Mouse (Mus musculus) NIH3T3 (cell line): ENCODE results near the gene Cyp4f14.

Experiments used
- DNase-seq: peaks from one replicate; pipeline ENCODE4 v3.0.0-alpha.2; 2012; ENCODE audit warnings: low read depth

Cyp4f14 gene

GRCm38 (mm10) chr17:32917131-32917530 lies at the start of gene Cyp4f14:
Gene Cyp4f14, minus strand, starts transcription at chr17:32917342.
- DNase-seq: peak; percentile 31

DNA sequence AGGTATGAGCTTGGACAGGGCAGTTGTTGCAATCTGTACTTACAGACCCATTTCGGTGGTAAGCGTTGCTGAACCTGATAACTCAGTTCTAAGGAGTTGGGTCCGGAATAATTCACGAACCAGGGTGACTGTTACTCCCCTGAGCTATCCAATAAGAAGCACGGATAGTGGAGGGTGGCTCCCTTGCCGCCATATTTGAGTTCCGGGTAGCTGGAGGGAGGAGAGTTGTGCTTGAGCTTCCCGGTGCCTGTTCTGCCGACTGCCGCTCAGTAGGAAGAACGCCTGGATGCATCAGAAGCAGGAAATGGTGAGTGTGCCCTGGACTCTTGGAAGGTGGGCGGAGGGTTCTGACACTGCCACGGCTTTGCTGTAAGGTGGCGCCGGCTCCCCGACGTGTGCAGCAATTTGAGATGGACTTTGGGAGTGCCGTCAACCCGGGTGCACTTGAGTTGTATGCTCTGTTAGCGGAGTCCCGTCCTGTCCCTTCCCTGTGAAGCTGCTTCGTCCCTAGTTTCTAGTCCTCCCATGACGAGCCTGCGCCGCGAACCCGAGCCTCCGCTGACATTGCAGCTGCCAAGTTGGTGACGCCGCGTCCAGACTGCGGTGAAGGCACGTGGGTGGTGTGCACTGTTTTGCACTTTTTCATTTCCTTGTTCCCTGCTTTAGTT lies 48.6 kb upstream of the Cyp4f14 start, which contains the start of gene Zfp472:
Zfp472 (plus strand) TSS at position 192 of the 668 bp plus-strand sequence.
- peak; percentile 95 for DNase-seq

DNA sequence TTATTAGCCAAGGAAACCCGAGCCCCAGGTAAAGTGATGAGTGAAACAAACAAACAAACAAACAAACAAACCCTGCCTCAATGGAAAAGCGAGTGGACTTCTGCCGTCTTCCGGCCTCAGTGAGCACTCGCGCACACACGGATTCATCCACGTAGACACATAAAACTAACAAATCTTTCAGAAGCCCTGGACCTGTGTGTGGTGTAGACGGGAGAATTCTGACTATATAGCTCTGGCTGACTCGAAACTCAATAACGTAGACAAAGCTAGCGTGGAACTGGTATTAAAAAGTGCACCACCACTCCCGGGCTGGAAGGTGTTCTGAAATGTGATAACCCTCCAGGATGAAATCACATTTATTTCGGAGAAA lies 48.1 kb upstream of the Cyp4f14 start:
- DNase-seq: no peak

GRCm38 (mm10) chr17:32951441-32951840 lies 34.3 kb upstream of the Cyp4f14 start:
- DNase-seq: peak; percentile 87

DNA sequence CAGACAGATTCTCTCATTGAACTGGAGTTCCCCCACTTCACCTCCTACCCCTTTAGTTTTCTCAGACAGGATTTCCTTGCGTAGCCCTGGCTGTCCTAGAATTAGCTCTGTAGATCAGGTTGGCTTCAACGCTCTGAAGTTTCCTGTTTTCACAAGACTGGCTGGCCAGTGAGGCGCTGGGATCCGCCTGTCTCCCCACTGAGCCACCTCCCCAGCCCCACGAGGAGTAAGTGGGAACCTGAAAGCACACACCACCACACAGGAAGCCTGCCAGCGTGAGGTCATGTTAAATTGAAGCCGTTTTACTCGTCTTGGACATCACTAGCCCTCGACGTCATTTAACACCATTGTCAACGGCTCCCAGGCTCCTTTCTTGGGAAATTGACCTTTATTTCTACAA lies 33.9 kb upstream of the Cyp4f14 start:
- no peak for DNase-seq

- no peak for DNase-seq
Measured at GRCm38 (mm10) chr17:32950136-32950535, 33.0 kb upstream of the Cyp4f14 start.

GRCm38 (mm10) chr17:32947215-32947914 lies 30.2 kb upstream of the Cyp4f14 start, which contains the start of gene Cyp4f13:
Gene Cyp4f13, minus strand, starts transcription at chr17:32947402.
- DNase-seq: peak; percentile 99

DNA sequence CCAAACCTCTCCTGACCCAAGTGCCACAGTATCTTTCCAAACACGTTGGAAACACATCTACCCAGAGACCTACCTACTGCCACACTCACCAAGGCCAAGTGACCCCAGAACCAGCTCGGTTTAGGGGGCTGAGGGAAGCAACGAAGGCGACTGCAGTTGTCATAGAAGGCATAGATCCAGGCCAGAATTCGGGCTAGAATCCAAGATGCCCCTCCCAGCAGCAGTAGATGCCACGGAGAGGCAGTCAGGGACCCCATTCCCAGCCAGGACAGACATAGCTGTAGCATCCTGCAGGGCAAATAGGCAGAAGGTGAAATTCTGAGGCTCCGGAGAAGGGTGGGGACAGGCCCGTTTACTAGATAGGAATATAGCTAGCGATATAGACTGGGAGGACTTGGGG lies 29.6 kb upstream of the Cyp4f14 start:
- DNase-seq: peak; percentile 14

GRCm38 (mm10) chr17:32944402-32945035 lies 27.4 kb upstream of the Cyp4f14 start:
- peak; percentile 21 for DNase-seq

DNA sequence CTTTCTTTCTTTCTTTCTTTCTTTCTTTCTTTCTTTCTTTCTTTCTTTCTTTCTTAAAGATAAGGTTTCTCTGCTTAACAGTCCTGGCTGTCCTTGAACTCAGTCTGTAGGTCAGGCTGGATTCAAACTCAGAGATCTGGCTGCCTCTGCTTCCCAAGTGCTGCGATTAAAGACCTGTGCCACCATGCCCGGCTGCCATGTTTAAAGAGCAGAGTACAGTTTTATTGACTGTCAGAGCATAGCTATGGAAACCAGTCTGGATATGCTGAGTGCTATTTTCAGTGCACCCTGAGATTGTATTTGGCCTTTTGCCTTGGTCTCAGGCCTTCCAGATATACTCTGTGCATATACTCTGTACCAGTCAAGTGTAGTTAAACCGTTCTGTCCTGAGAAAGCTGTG lies 26.5 kb upstream of the Cyp4f14 start:
- no peak for DNase-seq

- no peak for DNase-seq
Measured at GRCm38 (mm10) chr17:32939831-32940230, 22.7 kb upstream of the Cyp4f14 start.

DNA sequence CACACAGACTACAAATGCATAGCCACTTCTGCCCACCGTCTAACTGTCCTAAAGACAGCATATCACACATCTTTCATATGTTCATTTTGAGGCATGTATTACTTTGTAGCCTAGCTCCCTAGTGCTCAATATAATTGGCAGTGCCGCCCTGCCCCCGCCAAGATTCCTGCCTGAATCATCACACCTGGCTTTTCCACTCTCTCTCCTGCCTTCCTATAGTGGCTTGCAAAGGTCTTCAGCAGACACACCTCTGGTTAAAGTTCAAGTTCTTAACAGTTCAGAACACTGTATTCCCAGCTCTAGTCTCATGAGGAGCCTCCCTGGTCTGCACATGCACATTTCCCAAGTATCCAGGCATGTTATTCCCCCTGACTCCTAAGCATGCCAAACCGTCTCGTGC lies 10.7 kb upstream of the Cyp4f14 start:
- DNase-seq: no peak

DNA sequence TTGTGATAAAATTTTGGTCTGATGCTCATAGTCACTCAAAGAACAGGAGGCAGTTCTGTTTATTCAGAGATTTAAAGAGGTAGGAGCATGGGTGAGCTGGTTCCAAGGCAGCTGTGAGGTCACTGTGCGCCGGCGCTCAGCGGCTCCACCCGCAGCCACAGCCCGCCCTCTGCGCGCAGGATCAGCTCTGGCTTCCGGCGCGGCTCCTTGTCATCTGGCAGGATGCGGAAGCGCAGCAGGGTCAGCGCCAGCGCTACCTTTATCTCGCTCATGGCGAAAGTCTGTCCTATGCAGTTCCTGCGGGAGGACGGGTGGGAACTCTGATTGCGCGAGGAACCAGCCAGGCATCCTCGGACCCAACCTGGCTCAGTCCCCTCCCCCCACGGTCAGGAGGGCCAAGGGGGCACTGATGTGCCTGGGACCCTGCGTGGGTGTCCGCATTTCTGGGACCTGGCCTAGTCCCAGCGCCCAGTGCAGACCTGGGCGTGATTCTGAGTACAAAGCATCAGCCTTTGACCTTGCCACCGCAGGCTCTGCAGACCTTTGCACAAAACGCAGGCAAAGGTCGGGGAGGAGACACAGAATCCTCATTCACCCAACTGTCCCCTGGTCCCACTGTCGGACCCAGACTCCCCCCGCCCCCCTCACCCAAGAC lies 7.6 kb upstream of the Cyp4f14 start:
- no peak for DNase-seq

DNA sequence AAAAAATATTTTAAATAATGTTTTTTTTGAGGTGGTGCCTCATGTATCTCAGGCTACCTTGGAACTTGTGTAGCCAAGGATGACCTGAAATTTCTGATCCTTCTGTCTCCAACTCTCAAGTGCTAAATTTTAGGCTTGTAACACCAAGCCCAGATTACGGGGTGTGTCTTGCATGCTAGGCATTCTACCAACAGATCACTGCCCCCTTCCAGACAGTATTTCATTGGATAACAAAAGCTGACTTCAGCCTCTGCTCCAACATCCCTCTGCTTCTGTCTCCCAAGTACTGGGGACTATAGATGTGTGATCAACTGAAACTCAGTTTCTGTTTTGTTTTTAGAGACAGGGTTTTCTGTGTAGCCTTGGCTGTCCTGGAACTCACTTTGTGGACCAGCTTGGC lies 6.5 kb upstream of the Cyp4f14 start:
- no peak for DNase-seq

DNA sequence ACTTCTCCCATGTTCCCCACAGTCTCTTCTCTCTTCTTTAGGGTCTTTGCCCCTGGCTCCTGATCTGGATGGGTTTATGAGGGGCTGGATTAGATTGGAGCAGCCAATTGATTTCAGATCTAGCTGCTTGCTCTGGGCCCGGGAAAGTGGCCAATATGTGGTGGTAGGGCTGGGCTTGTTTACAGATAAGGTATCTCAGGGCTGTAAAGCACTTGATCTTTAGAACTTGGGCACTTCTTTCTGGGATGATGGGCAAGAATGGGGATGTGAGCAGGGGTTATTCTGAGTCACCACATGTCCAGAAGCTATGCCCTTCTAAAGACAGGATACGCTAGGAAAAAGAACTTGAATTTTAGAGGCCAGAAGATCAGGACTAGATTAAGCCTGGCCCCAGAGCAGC lies 2.0 kb upstream of the Cyp4f14 start:
- no peak for DNase-seq

GRCm38 (mm10) chr17:32916075-32916474 lies 1.1 kb downstream of the Cyp4f14 start:
- no peak for DNase-seq

DNA sequence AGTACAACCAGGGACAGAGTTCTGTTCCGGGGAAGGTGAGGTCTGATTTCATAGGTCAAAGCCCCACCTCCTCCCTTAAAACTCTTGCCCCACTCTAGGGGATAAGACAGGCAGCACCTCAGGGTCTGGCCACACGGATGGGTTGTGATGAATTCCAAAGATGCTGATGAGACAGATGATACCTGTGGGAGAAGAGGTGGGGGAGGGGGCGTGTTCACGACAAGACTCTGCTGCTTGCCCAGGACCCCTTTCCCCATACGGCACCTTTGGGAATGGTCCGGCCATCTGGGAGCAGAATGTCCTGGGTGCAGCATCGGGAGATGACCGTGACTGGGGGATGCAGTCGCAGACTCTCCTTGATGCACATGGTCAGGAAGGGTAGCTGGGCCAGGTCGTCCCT lies 11.0 kb downstream of the Cyp4f14 start:
- DNase-seq: no peak

- peak; percentile 47 for DNase-seq
Measured at GRCm38 (mm10) chr17:32905239-32905638, 11.9 kb downstream of the Cyp4f14 start.

- peak; percentile 56 for DNase-seq
Measured at GRCm38 (mm10) chr17:32904414-32904813, 12.7 kb downstream of the Cyp4f14 start.

- no peak for DNase-seq
Measured at GRCm38 (mm10) chr17:32901751-32902525, 15.2 kb downstream of the Cyp4f14 start.

DNA sequence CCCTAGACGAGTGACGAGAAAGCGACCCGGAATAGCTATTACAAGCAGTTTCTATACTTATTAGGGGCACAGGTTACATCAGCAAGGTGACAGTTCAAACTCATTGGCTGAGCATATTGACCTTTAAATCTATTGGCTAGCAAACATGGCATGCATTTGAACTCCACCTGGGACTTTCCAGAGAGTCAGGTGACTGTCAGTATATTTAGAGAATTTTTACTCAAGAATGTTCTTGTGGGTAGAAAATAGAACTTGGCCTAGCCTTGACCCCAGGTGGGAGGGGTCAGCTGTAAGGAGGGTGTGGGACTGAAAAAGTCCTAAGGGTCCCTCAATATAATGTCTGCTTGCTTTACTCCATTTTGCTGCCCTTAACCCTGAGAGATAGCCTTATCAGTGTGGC lies 21.7 kb downstream of the Cyp4f14 start:
- no peak for DNase-seq

- no peak for DNase-seq
Measured at GRCm38 (mm10) chr17:32893901-32894300, 23.2 kb downstream of the Cyp4f14 start.
